Mouse (Mus musculus) right cerebral cortex, postnatal 4 days (tissue): ENCODE measurements around the gene Abca13.

Experiments used
- DNase-seq: peaks from one replicate; pipeline ENCODE4 v3.0.0-alpha.2; 2022

The Abca13 gene

DNA sequence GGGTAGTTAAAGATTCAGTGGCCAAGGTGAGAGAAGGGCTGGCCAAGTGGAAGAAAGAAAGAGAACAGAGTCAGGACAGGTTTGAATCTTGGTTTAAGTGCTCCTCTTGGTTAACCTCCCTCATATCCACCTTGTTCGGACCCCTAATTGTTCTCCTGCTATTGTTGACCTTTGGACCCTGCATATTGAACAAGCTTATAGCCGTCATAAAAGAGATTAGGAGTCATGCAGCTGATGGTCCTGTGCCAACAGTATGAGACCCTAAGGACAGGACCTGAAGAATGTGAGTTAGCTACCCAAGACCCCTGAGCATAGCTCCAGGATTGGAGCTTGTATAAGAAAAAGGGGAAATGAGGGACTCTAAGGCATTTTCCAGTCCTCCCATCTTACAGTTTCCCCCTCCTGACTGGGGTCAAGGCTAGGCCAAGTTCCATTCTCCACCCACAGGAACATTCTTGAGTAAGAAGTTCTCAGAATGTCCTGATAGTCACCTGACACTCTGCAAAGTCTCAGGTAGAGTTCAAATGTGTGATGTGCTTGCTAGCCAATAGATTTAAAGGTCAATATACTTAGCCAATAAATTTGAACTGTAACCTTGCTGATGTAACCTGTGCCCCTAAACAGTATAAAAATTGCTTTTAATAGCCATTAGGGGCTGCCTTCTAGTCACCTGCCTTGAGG lies 536.2 kb downstream of the Abca13 start:
- DNase-seq = no peak

DNA sequence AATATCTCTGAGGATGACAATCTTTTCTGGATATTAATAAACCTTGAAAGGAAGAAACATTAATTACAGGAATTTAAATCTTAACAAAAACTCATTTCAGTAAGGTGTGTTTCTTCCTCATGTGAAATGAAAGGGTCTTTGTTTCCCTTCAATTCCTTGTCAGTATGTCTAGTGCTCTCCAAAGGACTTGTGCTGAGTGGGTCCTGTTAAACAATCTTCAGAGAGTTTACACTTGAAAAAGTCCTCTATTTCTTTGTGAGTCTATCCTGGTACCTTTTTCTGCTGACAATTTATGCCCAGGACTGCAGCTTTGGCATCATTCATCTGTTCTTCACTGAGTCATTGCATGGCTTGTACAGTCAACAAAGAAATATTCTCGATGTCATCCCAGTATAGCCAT lies 539.6 kb downstream of the Abca13 start:
- DNase-seq = no peak
